Mouse (Mus musculus): Measurements from ENCODE around the gene Nfia.

Gene Nfia

DNA sequence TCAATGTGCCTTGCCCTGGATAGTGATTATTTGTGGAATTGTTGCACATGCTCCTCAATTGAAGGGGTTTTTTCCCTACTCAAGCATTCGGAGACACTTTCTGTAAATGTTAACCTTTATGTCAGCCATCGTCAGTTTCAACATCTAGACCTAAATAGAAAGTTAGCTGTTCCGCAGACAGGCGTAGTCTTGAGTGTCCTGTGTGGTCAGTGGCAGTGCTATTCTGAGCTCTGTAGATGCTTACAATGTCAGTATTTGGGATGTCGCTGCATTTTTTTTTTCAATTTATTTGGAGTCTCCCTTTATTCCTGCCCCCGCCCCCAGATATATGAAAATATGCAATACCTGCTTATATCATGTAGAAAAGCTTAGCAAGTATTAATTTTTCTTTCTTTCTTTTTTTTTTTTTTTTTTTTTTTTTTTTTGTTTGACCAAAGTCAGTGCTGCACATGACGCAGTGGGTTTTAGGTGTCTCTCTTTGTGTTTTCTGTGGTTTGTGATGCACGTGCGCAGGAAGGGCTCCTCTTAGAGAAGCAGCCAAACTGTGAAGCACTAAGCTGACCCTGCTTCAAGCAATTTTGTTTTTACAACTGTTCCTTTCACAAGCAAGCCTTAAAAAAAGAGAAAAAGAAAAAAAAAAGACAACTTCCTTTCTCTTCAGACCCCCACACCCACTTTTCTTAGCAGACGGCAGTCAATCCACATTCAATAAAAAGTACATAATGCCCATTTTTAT is 340.9 kb downstream of the Nfia start:
- DNase-seq = no peak

DNA sequence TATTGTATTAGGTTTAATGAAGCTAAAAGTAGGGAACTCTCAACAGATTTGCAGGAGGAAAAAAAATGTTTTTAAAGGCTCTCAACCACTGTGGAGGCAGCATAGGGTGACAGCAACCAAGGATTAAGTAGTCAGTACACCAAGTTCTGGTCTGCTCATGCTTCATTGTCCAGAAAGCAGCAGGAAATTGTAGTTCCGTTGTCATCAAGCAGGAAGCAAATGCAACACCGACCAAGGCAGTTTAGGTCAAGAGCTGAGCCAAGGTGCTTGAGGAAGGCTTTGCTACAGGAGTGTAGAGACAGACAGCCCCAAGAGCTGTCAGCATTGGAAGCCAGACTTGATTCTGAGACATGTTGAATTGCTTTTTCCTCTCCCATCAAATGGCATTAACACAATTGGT is 342.4 kb downstream of the Nfia start:
- DNase-seq = no peak

DNA sequence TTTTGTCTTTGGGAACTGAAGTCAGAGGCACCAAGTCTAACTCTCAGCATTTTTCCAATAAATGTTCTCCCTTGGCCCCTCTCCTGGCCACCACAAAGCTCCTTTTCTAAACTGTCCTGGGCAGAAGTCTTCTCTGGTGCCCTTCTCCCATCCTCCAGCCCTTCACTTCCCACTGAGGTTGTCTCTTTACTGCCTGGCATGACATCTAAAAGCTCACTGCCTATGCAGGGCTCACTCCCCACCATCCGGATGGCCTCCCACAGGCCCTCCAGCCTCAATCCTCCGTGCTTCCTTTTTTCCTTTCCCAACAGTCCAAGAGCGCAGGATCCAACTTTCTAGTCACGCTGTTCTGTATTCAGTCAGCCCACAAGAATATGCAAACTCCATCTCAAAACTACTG is 342.9 kb downstream of the Nfia start:
- DNase-seq = no peak

DNA sequence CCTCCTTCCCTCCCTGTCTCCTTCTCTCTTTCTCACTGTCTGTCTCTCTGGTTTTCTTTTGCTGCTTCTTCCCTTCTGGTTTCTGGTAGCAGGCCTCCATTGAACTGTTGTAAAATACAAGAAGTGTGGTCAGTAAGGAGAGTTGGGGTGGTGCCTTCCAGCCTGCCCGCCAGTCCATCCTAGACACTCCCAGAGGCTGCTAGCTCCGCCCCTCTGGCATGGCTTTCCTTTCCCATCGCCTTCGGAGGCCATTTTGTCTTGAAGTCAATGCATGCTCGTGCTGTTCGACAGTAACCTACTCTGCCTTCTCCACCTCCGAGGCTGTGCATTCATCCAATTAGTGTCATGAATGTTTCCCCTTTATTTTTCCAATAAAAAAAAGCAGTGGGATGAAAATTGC is 343.5 kb downstream of the Nfia start:
- no peak for DNase-seq

DNA sequence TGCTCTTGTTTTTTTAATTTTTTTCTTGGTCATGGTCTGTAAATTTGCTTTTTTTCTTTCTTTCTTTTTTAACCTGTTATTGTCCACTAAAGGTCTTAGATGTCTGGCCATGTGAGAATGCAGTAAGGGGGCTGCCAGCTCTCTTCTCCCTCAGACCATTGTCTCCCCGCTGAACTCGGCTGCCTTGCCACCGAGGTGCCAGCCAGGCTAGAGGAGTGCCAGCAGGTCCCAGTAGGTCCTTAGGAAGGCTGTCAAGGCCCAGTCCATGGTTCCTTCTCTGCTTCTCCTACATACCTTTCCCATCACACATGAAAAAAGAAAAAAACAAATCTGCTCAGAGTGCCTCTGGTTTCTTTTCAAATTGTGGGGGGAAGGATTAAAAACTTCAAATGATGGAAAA is 345.6 kb downstream of the Nfia start:
- DNase-seq = no peak

DNA sequence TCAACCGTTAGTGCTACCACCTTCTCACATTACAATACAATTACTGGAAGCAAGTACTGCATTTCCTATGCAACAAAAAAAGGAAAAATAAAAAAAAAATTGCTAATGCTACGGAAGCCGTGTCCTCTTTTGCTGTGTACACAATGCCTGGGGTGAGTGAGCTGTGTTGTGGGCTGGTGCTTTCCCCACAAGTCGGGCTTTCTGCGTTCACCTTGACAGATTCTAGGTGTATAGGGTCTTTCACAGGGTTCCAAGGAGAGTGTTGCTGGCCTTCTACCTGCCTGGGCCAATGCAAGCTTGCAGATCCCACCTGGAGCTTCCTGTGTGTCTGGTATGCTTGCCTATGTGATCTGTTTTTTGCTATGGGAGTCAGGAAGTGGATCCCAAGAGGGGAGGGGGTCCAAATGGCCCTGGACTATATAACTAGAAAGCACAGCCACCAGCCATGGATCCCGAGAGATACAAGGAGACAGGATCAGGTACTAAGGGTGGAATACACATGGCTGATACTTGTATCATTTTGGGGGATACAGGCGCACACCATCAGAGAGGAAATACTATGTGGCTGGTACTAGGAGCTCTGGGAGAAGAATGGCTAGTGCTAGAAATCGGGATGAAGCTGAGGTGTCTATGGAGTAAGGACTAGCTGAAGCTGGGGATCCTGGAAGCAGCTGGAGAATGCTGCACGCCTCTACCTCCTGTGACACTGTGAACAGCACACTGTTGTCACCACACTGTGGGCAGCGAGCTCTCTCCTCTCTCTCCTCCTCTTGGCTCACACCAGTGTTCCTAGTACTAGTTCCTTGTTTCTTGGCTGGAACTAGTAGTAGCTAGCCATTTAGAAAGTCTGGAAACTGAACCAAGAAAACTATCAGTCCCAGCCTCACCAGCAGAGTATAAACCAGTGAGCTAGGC is 346.5 kb downstream of the Nfia start:
- no peak for DNase-seq

DNA sequence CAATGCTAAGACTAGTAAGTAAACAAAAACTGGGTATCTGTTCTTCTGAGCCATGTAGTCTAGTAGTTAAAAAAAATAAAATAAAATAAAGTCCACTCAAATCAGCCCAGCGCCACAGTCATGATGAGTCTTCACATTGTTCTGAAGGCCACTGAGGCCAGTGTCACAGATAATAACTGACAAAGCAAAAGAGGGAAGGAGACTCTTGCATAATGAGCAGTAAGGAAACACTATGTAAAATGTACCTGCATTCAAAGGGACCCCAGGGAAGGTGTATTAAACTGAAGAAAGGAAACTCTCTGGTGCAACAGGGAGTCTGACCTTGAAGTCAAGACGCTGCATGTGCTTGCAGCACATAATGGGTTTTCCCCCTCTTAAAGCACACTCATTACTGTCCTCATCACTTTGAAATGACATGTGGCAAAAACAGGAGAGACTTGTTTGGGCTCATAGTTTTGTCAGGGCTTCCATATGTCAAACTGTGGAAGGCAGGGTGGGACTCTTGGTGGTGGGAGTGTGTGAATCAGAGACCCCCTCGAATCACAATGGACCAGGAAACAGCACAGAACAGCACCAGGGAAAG is 347.5 kb downstream of the Nfia start:
- no peak for DNase-seq

DNA sequence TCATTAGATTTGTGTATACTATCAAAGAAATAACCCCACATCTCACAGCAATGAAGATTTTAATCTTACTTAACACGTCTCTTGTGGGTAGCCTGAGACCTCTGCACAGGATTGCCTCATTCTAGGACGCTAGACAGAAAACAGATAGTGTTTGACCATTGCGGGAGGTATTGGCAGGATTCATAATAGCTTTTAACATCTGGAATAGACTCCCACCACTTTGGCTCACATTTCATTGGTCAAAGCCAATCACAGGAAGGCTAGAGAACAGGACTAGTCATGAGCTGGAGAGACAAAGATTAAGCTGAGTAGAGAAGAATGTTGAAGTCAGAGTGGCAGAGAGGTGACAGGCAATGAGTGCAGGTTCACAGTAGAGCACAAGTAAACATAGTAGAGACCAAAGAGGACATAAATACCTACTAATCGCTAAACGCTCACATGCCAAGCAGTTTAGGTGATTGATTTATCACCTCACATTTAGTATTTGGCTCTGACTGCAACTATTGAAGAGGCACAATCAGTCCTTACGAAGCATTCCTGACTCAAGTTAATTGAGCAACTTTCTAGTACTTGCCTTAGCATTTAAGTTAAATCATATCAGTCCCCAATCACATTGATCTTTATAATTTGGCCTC is 348.3 kb downstream of the Nfia start:
- no peak for DNase-seq

DNA sequence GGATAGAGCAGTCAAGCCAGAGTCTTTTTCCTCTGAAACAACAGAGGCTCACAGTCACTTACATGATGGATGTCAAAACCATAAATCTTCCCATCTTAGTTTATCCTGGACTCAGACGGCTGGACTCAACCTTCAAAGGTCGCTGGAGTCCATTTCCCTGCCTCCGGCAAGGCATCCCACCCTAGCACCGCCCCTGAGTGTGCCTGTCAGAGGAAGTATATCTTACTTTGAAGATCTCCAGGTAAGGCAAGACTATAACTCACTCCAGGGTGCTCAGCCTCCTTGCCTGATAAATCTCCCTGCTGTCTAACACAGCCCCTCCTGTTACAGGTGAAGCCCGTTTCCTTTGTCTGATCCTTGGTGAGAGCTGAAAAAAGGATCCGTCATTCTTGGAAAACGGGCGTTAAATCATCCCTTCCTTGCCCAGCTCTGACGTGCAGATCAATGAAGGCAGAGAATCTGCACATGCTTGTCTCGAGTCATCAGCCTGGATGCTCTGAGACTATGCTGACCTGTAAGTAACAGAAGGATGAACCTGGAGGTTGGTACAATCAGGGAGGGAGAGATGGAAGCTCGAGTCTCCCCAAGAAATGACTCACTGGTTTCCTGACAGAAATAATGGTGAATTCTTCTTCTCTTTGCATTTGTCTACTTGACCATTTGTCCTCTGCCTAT is 353.6 kb downstream of the Nfia start:
- DNase-seq = no peak

DNA sequence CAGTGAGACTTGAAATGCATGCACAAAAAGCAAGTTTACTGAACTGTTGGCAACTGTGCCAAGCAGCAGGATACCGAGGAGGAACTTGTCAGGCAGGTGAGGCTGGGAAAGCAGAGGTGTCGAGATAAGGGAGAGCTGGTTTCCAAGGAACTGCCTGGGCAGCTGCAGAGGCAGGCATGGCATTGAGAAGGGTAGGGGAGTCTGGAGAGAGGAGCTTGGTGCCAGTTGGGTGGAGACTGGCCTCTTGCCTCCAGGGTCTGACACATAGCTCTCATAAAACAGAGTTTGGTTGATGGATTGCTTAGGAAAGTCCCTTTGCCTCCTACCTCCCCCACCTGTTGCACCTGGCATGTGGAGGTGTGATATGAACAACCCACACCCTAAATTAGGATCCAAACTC is 358.3 kb downstream of the Nfia start:
- no peak for DNase-seq

DNA sequence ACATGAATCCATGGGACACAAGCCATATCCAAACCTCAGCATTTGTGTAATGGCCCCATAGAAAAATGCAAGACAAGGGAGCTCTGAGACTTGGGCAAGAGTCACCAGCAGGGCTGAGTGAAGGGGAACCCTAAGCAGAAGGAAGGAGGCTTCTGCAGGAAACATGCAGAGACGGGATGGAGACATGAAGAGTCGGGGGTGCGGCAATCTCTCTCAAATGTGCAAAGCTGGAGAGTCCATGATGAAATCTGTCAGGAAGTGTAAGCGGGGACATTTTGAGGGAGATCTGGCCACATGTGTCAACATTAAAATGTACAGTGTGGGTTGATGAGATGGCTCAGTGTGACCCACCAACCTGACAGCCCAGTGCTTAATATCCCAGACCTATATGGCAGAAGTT is 361.5 kb downstream of the Nfia start:
- no peak for DNase-seq

DNA sequence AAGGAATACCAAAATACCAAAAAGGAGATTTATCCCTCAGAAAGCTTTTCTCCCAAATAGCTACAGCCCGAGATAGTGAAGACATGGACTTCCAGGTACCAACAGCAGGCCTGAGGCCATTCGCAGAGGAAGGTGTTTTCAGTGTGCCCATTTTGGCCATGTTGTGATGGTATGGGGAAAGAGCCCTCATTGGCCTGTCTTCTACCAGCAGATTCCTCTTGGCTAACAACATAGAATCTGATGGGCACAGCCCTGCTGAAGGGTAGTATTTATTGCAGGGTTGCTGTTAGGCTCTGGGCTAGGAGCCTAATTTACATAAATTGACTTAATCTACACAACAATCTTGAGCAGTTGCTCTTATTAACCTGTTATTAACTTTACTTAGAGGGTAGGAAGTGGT is 363.5 kb downstream of the Nfia start:
- no peak for DNase-seq

DNA sequence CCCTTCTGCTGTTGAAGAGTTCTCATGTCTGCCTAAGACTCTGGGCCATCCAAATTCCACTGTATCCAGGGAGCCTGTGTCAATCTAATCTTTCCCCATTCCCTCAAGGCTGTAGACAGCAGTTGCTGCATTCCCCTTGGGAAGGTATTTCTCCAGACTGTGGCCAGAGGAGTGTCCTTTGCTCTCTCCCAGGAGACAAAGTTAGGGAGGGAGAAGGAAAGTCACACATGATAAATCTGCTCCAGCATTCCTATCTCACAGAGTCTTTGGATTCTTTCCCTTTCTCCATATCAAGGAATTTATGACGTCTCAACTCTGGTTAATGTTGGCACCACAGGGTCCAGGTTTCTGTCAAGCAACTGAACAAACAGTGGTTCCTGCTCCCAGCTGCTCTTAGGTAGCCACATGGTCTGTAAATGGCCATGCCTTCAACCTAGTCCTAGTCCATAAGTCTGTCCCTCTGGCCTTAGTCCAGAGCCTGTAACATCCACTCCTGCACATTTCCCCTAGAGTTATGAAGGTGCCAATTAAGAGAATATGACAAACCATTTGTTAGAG is 370.4 kb downstream of the Nfia start:
- no peak for DNase-seq

DNA sequence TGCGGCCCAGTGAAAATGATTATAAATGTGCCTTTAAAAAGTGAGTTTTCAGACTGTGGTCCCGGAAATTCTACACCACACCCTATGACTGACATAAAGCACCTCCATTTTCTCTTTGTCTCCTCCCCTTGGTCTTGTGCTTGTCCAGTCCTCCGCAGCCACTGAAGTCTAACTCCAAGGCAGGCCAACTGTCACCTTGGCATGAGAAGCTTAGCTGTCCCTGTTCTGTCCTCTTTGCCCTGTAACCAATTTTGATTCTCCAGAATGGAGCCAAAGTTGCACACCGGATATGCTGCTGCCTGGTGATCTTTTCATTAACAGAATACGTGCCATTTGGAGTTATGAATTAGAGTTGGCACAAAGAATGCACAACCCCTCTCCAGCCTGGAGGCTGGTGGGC is 378.0 kb downstream of the Nfia start:
- DNase-seq = no peak

DNA sequence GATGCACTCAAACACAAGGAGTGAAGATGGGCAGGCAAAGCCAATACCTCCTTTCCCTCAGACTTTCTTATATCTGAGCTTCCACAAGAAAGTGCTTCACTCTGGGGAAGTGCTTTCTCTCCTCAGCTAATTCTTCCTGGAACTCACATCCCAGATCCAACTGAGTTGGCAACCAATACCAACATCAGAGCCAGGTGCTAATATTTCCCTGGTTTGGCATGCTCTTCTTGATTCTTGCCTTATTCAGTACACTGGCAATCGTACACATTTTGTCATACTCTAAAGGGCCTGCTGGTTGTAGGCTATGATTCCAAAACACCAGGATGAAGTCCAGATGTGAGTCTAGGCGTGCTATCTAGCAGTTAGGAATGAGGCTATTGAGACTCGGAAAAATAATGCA is 385.4 kb downstream of the Nfia start:
- no peak for DNase-seq

DNA sequence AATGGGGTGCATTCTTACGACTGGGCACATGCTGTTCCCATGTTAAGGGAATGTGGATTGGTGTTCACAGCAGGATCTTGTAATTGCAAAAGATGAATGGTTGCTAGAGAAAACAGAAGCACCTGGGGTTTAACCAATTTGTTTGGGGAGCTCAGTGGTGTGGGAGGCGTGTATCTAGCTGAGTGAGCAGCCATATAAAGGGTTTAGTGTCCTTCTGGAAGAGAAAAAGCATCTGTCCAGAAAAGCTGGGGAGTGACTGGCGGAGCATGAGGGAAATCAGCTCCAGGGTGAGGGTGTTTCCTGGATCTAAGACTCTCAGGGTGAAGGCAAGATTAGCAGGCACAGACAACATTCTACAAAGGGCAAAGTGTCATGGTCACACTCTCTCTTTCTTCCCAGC is 393.8 kb downstream of the Nfia start:
- DNase-seq = no peak
